Mouse (Mus musculus) limb, embryonic 13.5 days (tissue): Measurements from ENCODE around the gene Ube2e1. TPM values are rescaled to one million over a fixed set of nuclear protein-coding genes. Genes with fewer than 3 reads are reported as not detected.

Experiments
- ATAC-seq: fragments of 200-750 bp; cut with Nextera tagmentation; 2 replicates; pipeline ENCODE4 v1.8.0; 2017; ENCODE audit warnings: low read depth, moderate number of reproducible peaks, moderate TSS enrichment; ENCODE audit not compliant: low FRiP score
- H3K27ac ChIP-seq: fragments of 300-500 bp; sonication (generic); 2 replicates; pipeline ENCODE4 v1.5.1; 2015; ENCODE audit warnings: inconsistent platforms, mild to moderate bottlenecking, moderate library complexity
- H3K27me3 ChIP-seq: fragments of 300-500 bp; sonication (generic); 2 replicates; pipeline ENCODE4 v1.6.1; 2015; ENCODE audit warnings: mild to moderate bottlenecking, inconsistent platforms
- H3K36me3 ChIP-seq: fragments of 300-500 bp; sonication (generic); 2 replicates; pipeline ENCODE4 v1.6.1; 2015; ENCODE audit warnings: inconsistent platforms, mild to moderate bottlenecking, moderate library complexity
- H3K4me1 ChIP-seq: fragments of 300-500 bp; sonication (generic); 2 replicates; pipeline ENCODE4 v1.6.1; 2015; ENCODE audit warnings: inconsistent platforms
- H3K4me2 ChIP-seq: fragments of 300-500 bp; sonication (generic); replicated peaks from 2 replicates; pipeline ENCODE4 v1.6.1; 2015; ENCODE audit warnings: inconsistent platforms, mild to moderate bottlenecking, moderate library complexity
- H3K4me3 ChIP-seq: fragments of 300-500 bp; sonication (generic); 2 replicates; pipeline ENCODE4 v1.5.1; 2015; ENCODE audit warnings: moderate library complexity, mild to moderate bottlenecking, inconsistent platforms
- H3K9ac ChIP-seq: fragments of 300-500 bp; sonication (generic); 2 replicates; pipeline ENCODE4 v1.6.1; 2015; ENCODE audit warnings: mild to moderate bottlenecking, inconsistent platforms
- H3K9me3 ChIP-seq: fragments of 300-500 bp; sonication (generic); 2 replicates; pipeline ENCODE4 v1.6.1; 2016; ENCODE audit warnings: inconsistent platforms
- WGBS: fragments of 180-500 bp; shearing (Covaris S2); methylation state at CpG from one replicate; pipeline ENCODE4 v1.1.7; 2015; 5-methylcytosine and 5-hydroxymethylcytosine counted together
- polyA plus RNA-seq: library from polyadenylated mRNA; unstranded; fragments of >200 nt; fragmentation: Nextera tagmentation; extraction: Ambion mirVana; gene quantifications from 2 replicates; pipeline ENCODE4 v1.2.1, GENCODE M21; 2015

Gene Ube2e1
- 159 and 163 TPM in 2 replicates for polyA plus RNA-seq

GRCm38 (mm10) chr14:18331693-18332131 is at the start of gene Ube2e1:
Gene Ube2e1 (minus strand): TSS chr14:18331859.
- Histone ChIP-seq H3K4me2 (peak within 1 kb of the TSS; percentile 74), H3K4me1 (peaks cover 28% of the 10 kb centered on the region), H3K27me3 (no peaks in the 10 kb centered on the region), H3K36me3 (peaks cover 8% of the 10 kb centered on the region), H3K9ac (peak within 1 kb of the TSS; percentile 96), H3K4me3 (peak within 1 kb of the TSS; percentile 89), H3K9me3 (no peaks in the 10 kb centered on the region), H3K27ac (peak within 1 kb of the TSS; percentile 84)
- WGBS: under 1% methylated on average over 33 of the region's 39 CpGs
- peak; percentile 94 for ATAC-seq

GRCm38 (mm10) chr14:18379841-18380240 is 48.2 kb upstream of the Ube2e1 start:
- WGBS: 80% methylated on average over 5 of the region's 5 CpGs

GRCm38 (mm10) chr14:18377944-18378575 is 46.4 kb upstream of the Ube2e1 start:
- H3K36me3 ChIP-seq: no peaks in the 10 kb centered on the region
- ATAC-seq: peak; percentile 44; the same call in 1 of the 2 replicates
- H3K9me3 ChIP-seq: no peaks in the 10 kb centered on the region
- H3K4me2 ChIP-seq: no peak overlapping the region
- no peak overlapping the region for H3K9ac ChIP-seq
- peaks cover 15% of the 10 kb centered on the region for H3K4me1 ChIP-seq
- no peak overlapping the region for H3K4me3 ChIP-seq
- 52% methylated on average over 8 of the region's 8 CpGs for WGBS
- H3K27ac ChIP-seq: no peak overlapping the region
- no peaks in the 10 kb centered on the region for H3K27me3 ChIP-seq

More at GRCm38 (mm10) chr14:18379841-18380240, 48.2 kb upstream of the Ube2e1 start:
- H3K9me3 ChIP-seq: no peaks in the 10 kb centered on the region
- H3K36me3 ChIP-seq: no peaks in the 10 kb centered on the region
- H3K4me1 ChIP-seq: no peaks in the 10 kb centered on the region
- no peak for ATAC-seq
- no peak overlapping the region for H3K4me3 ChIP-seq
- H3K9ac ChIP-seq: no peak overlapping the region
- H3K27ac ChIP-seq: no peak overlapping the region
- H3K4me2 ChIP-seq: no peak overlapping the region
- H3K27me3 ChIP-seq: no peaks in the 10 kb centered on the region

GRCm38 (mm10) chr14:18376206-18376605 is 44.5 kb upstream of the Ube2e1 start:
- Histone ChIP-seq H3K4me2 (no peak overlapping the region), H3K4me3 (no peak overlapping the region), H3K9ac (no peak overlapping the region), H3K36me3 (no peaks in the 10 kb centered on the region), H3K27me3 (no peaks in the 10 kb centered on the region), H3K9me3 (no peaks in the 10 kb centered on the region; the same call in 1 of the 2 replicates), H3K4me1 (peaks cover 17% of the 10 kb centered on the region), H3K27ac (no peak overlapping the region)
- no peak for ATAC-seq
- 71% methylated on average over 3 of the region's 3 CpGs for WGBS

- H3K36me3 ChIP-seq: no peaks in the 10 kb centered on the region
- no peak overlapping the region for H3K27ac ChIP-seq
- peaks cover 17% of the 10 kb centered on the region for H3K4me1 ChIP-seq
- H3K4me3 ChIP-seq: no peak overlapping the region
- ATAC-seq: no peak; the same call in 1 of the 2 replicates
- H3K4me2 ChIP-seq: no peak overlapping the region
- H3K27me3 ChIP-seq: no peaks in the 10 kb centered on the region
- H3K9me3 ChIP-seq: no peaks in the 10 kb centered on the region; the same call in 1 of the 2 replicates
- WGBS: 29% methylated on average over 6 of the region's 6 CpGs
- no peak overlapping the region for H3K9ac ChIP-seq
Observed at GRCm38 (mm10) chr14:18373758-18374405, 42.2 kb upstream of the Ube2e1 start.

GRCm38 (mm10) chr14:18372761-18373610 is 41.3 kb upstream of the Ube2e1 start:
- 47% methylated on average over 9 of the region's 9 CpGs for WGBS
- Histone ChIP-seq H3K4me3 (no peak overlapping the region), H3K36me3 (no peaks in the 10 kb centered on the region), H3K27me3 (no peaks in the 10 kb centered on the region), H3K4me1 (peaks cover 17% of the 10 kb centered on the region), H3K9ac (no peak overlapping the region), H3K9me3 (no peaks in the 10 kb centered on the region; the same call in 1 of the 2 replicates), H3K27ac (no peak overlapping the region), H3K4me2 (no peak overlapping the region)
- peak; percentile 55 for ATAC-seq

- H3K9me3 ChIP-seq: no peaks in the 10 kb centered on the region; the same call in 1 of the 2 replicates
- H3K9ac ChIP-seq: no peak overlapping the region
- H3K27ac ChIP-seq: no peak overlapping the region
- peaks cover 12% of the 10 kb centered on the region for H3K4me1 ChIP-seq
- H3K27me3 ChIP-seq: no peaks in the 10 kb centered on the region
- H3K36me3 ChIP-seq: no peaks in the 10 kb centered on the region
- no peak overlapping the region for H3K4me2 ChIP-seq
- no peak overlapping the region for H3K4me3 ChIP-seq
- ATAC-seq: no peak
Observed at GRCm38 (mm10) chr14:18369031-18369430, 37.4 kb upstream of the Ube2e1 start.

- no peaks in the 10 kb centered on the region for H3K36me3 ChIP-seq
- H3K9me3 ChIP-seq: no peaks in the 10 kb centered on the region; the same call in 1 of the 2 replicates
- no peaks in the 10 kb centered on the region for H3K27me3 ChIP-seq
- no peak overlapping the region for H3K4me2 ChIP-seq
- H3K9ac ChIP-seq: no peak overlapping the region
- no peak for ATAC-seq
- H3K4me3 ChIP-seq: no peak overlapping the region
- WGBS: 62% methylated on average over 5 of the region's 5 CpGs
- H3K4me1 ChIP-seq: no peaks in the 10 kb centered on the region
- no peak overlapping the region for H3K27ac ChIP-seq
Observed at GRCm38 (mm10) chr14:18367025-18367424, 35.4 kb upstream of the Ube2e1 start.

- 25% methylated on average over 3 of the region's 3 CpGs for WGBS
Observed at GRCm38 (mm10) chr14:18364321-18364720, 32.7 kb upstream of the Ube2e1 start.

GRCm38 (mm10) chr14:18356442-18356841 is 24.8 kb upstream of the Ube2e1 start:
- no peaks in the 10 kb centered on the region for H3K4me1 ChIP-seq
- ATAC-seq: no peak
- H3K27ac ChIP-seq: no peak overlapping the region

More at GRCm38 (mm10) chr14:18364321-18364720, 32.7 kb upstream of the Ube2e1 start:
- ATAC-seq: no peak
- H3K27ac ChIP-seq: no peak overlapping the region
- H3K9me3 ChIP-seq: no peaks in the 10 kb centered on the region
- H3K4me3 ChIP-seq: no peak overlapping the region
- no peaks in the 10 kb centered on the region for H3K36me3 ChIP-seq
- H3K4me2 ChIP-seq: no peak overlapping the region
- no peaks in the 10 kb centered on the region for H3K4me1 ChIP-seq
- H3K27me3 ChIP-seq: no peaks in the 10 kb centered on the region
- no peak overlapping the region for H3K9ac ChIP-seq

GRCm38 (mm10) chr14:18355514-18356190 is 24.0 kb upstream of the Ube2e1 start:
- Histone ChIP-seq H3K27ac (no peak overlapping the region), H3K4me2 (no peak overlapping the region), H3K9me3 (no peaks in the 10 kb centered on the region), H3K4me3 (no peak overlapping the region), H3K4me1 (no peaks in the 10 kb centered on the region), H3K36me3 (no peaks in the 10 kb centered on the region), H3K27me3 (no peaks in the 10 kb centered on the region), H3K9ac (no peak overlapping the region)
- 76% methylated on average over 6 of the region's 6 CpGs for WGBS
- no peak for ATAC-seq

More at GRCm38 (mm10) chr14:18356442-18356841, 24.8 kb upstream of the Ube2e1 start:
- Histone ChIP-seq H3K9me3 (no peaks in the 10 kb centered on the region), H3K9ac (no peak overlapping the region), H3K36me3 (no peaks in the 10 kb centered on the region), H3K4me3 (no peak overlapping the region), H3K27me3 (no peaks in the 10 kb centered on the region), H3K4me2 (no peak overlapping the region)
- WGBS: 64% methylated on average over 2 of the region's 2 CpGs
